Comparison of ENCODE assay signal across 27 mouse cellular contexts in the genomic region with DNA sequence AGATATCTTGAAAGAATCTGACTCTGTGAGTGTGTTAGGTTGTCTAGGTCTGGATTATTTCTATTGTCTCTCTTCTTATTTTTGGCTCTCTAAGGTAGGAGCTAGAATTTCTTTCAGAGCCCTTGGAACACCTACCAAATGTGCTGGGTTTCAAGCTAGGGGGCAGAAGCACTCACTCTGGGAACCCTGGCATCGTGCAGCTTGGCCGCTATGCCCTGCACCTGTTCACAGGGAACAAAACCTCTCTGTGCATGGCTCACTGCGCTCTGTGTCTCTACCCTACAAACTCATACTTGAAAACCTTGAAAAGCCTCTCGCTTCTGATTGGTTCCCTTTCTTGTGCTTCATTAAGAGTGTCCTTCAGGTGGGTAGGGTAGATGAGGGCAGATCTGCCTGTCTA.
DNase-seq lines count a peak whose midpoint lies in the region; ATAC-seq and TF ChIP-seq lines count a peak whose summit lies in the region.
"Had no signal": no experiment of that assay in that cellular context is flagged by ENCODE, and none has a peak within 500 bp of the region (broad histone marks: within the 10 kb centered on the region; RNA-seq: fewer than 3 reads in every experiment).

No protein-coding gene starts in this region.

- H3K27ac ChIP-seq in layer of hippocampus, adult 2 months, result no peak overlapping the region
- H3K27ac ChIP-seq: embryonic facial prominence, embryonic 10.5 days; embryonic facial prominence, embryonic 13.5 days; forebrain, embryonic 12.5 days; forebrain, embryonic 15.5 days; heart, adult 2 months; heart, embryonic 10.5 days; heart, embryonic 13.5 days; hindbrain, embryonic 14.5 days; hindbrain, postnatal 0 days had no signal

- no peak for TF ChIP-seq CTCF in layer of hippocampus, adult 2 months (conservative IDR thresholded peaks at IDR 0.05)

- peak; percentile 30 for DNase-seq in cerebellum, adult 11-12 months
- peak; percentile 16 for DNase-seq in cerebellum, adult 8-10 months
- DNase-seq in cerebellum, postnatal 25 days, result peak; percentile 31 to 53
- no peak for DNase-seq in layer of hippocampus, adult 2 months (ENCODE audit: low spot score in 2 of 2)
- DNase-seq in adrenal gland, postnatal 25 days, result no peak
- no peak for DNase-seq in embryo, embryonic 11 days
- DNase-seq: adrenal gland, postnatal 10 days; B cell, adult 2 months; gastrocnemius, postnatal 10 days; gastrocnemius, postnatal 36 days; heart, adult 2 months; heart, postnatal 14 days; heart, postnatal 4 days; kidney, adult 18-20 months had no signal

- no peak for ATAC-seq in cerebellum, adult (ENCODE audit: insufficient number of reproducible peaks, low FRiP score, low TSS enrichment)
- ATAC-seq: forebrain, embryonic 15.5 days; hindbrain, postnatal 0 days; inflammation-experienced regulatory T-cells, adult 6 months; intestine, embryonic 16.5 days; Patski had no signal

- H3K4me3 ChIP-seq in layer of hippocampus, adult 2 months, result no peak overlapping the region
- H3K4me3 ChIP-seq: embryonic facial prominence, embryonic 10.5 days; embryonic facial prominence, embryonic 13.5 days; erythroblast, embryonic 14.5 days; forebrain, embryonic 12.5 days; forebrain, embryonic 15.5 days; heart, adult 2 months; heart, embryonic 10.5 days; heart, embryonic 13.5 days had no signal

Comparison
In these comparisons a context has a peak if more than half of its experiments do, and no peak if none do; other contexts are left out.
1. DNase-seq: peak in cerebellum, adult 11-12 months (single experiment), cerebellum, adult 8-10 months (single experiment) and cerebellum, postnatal 25 days (2 of 2); none in layer of hippocampus, adult 2 months (0 of 2), adrenal gland, postnatal 25 days (single experiment) and embryo, embryonic 11 days (single experiment).